Mouse (Mus musculus) left cerebral cortex, postnatal 10 days (tissue): ENCODE measurements at regions not wholly inside any gene's neighbourhood (a gene's known extent, or its start where the extent isn't known, plus 50 kb on each side); places are given as distances from the start of the nearest gene placed in this dataset.
"Not testable (repeated sequence)": the region's sequence is repeated elsewhere in the genome, so short reads cannot be mapped to it uniquely, and the experiment has no call there.

Experiments
- DNase-seq, 2 experiments: peaks; one replicate each; pipeline ENCODE4 v3.0.0; 2021 to 2022; ENCODE audit warnings: low spot score in 2 of 2, mixed read lengths in 1 of 2; ENCODE audit errors: extremely low spot score in 1 of 2
- intact Hi-C: fragments of 180-260 bp; cut with DNase I; formaldehyde crosslinking; loops from one replicate; pipeline ENCODE4 v1.15.1; 2025

GRCm38 (mm10) chr7:93254287-93254686 lies 174.6 kb downstream of the Fam181b start:
- DNase-seq, intact Hi-C loops: not testable (repeated sequence)

- DNase-seq: no peak
- intact Hi-C loops: no loop called here
Measured at GRCm38 (mm10) chr7:93285748-93286147, 206.1 kb downstream of the Fam181b start.

- intact Hi-C loops: no loop called here
- DNase-seq: no peak
Measured at GRCm38 (mm10) chr7:93291457-93291856, 211.8 kb downstream of the Fam181b start.

- intact Hi-C loops: no loop called here
- DNase-seq: no peak
Measured at GRCm38 (mm10) chr7:93291945-93292696, 212.5 kb downstream of the Fam181b start.

GRCm38 (mm10) chr7:93312731-93313130 lies 233.1 kb downstream of the Fam181b start:
- intact Hi-C loops: no loop called here
- no peak for DNase-seq

GRCm38 (mm10) chr7:93331351-93331750 lies 251.7 kb downstream of the Fam181b start:
- intact Hi-C loops: loop anchor here (5.0 kb wide), 1 partner anchor 716 kb away; no protein-coding TSS in a partner anchor
- peak in 1 of 2 experiments; percentile 4 for DNase-seq

GRCm38 (mm10) chr7:93332203-93332602 lies 252.5 kb downstream of the Fam181b start:
- DNase-seq: no peak
- intact Hi-C loops: loop anchor here (5.0 kb wide), 1 partner anchor 715 kb away; no protein-coding TSS in a partner anchor

- DNase-seq: peak; percentile 21 to 62
- intact Hi-C loops: no loop called here
Measured at GRCm38 (mm10) chr7:93336420-93336819, 256.8 kb downstream of the Fam181b start.
